Mouse (Mus musculus) stomach, embryonic 16.5 days (tissue): ENCODE results near the gene B3galt1. TPM values are rescaled to one million over a fixed set of nuclear protein-coding genes. Genes with fewer than 3 reads are reported as not detected.

ENCODE experiments used
- ATAC-seq: fragments of 200-750 bp; cut with Nextera tagmentation; 2 replicates; pipeline ENCODE4 v1.8.0; 2017; ENCODE audit warnings: moderate number of reproducible peaks, moderate TSS enrichment; ENCODE audit not compliant: insufficient read depth, low FRiP score
- H3K27ac ChIP-seq: fragments of 300-500 bp; sonication (generic); 2 replicates; pipeline ENCODE4 v1.5.1; 2014; ENCODE audit warnings: low read length
- H3K27me3 ChIP-seq: fragments of 300-500 bp; sonication (generic); 2 replicates; pipeline ENCODE4 v1.6.1; 2014; ENCODE audit warnings: low read length, control low read depth, mixed read lengths; ENCODE audit not compliant: control insufficient read depth, insufficient read depth
- H3K36me3 ChIP-seq: fragments of 300-500 bp; sonication (generic); 2 replicates; pipeline ENCODE4 v1.6.1; 2014; ENCODE audit warnings: low read length; ENCODE audit not compliant: control insufficient read depth, insufficient read depth
- H3K4me1 ChIP-seq: fragments of 300-500 bp; sonication (generic); 2 replicates; pipeline ENCODE4 v1.6.1; 2014; ENCODE audit warnings: low read length, control low read depth, mixed read lengths; ENCODE audit not compliant: control insufficient read depth, insufficient read depth
- H3K4me2 ChIP-seq: fragments of 300-500 bp; sonication (generic); 2 replicates; pipeline ENCODE4 v1.6.1; 2014; ENCODE audit warnings: low read depth, low read length, mixed read lengths
- H3K4me3 ChIP-seq: fragments of 300-500 bp; sonication (generic); replicated peaks from 2 replicates; pipeline ENCODE4 v1.5.1; 2014; ENCODE audit warnings: mild to moderate bottlenecking, low read length
- H3K9ac ChIP-seq: fragments of 300-500 bp; sonication (generic); 2 replicates; pipeline ENCODE4 v1.6.1; 2014; ENCODE audit warnings: low read length
- H3K9me3 ChIP-seq: fragments of 300-500 bp; sonication (generic); replicated peaks from 2 replicates; pipeline ENCODE4 v1.6.1; 2016; ENCODE audit warnings: low read length, control low read depth; ENCODE audit not compliant: control insufficient read depth
- WGBS: fragments of 180-500 bp; shearing (Covaris S2); extraction: QIAGEN DNeasy Blood & Tissue Kit; methylation state at CpG from one replicate; pipeline ENCODE4 v1.1.7; 2014; 5-methylcytosine and 5-hydroxymethylcytosine counted together
- microRNA-seq: library from miRNA; unstranded; fragments of <30 nt; microRNA quantifications from one replicate; pipeline ENCODE4, GENCODE M21; 2016
- polyA plus RNA-seq: library from polyadenylated mRNA; unstranded; fragments of >200 nt; fragmentation: Nextera tagmentation; extraction: Ambion mirVana; gene quantifications from 2 replicates; pipeline ENCODE4 v1.2.1, GENCODE M21; 2015

Gene B3galt1
- polyA plus RNA-seq, 1 experiment from 2014 or later = 3.9 TPM

- H3K9ac ChIP-seq = no peak overlapping the region
- WGBS = 64% methylated on average over 10 of the region's 10 CpGs
- ATAC-seq = no peak
- no peaks in the 10 kb centered on the region for H3K9me3 ChIP-seq
- no peaks in the 10 kb centered on the region for H3K36me3 ChIP-seq
- no peak overlapping the region for H3K4me3 ChIP-seq
- no peak overlapping the region for H3K4me2 ChIP-seq
- no peak overlapping the region for H3K27ac ChIP-seq
- no peaks in the 10 kb centered on the region for H3K27me3 ChIP-seq
- no peaks in the 10 kb centered on the region for H3K4me1 ChIP-seq
These were observed 605.6 kb downstream of the B3galt1 start for GRCm38 (mm10) chr2:68171306-68171705.

Small RNA genes within 50 kb of the gene (microRNA-seq; reads per million reads assigned to microRNA genes)
- gene Mir6335 (not detected), gene Mir7224 (1.5 reads per million)

Other genes starting within 250 kb of the B3galt1 start
- not detected in 2 replicates for gene Gm21830, start 152.1 kb upstream of the B3galt1 start, polyA plus RNA-seq
- gene Gm26727, start 132.7 kb upstream of the B3galt1 start, polyA plus RNA-seq = not detected in 2 replicates
- gene Xirp2, start 119.9 kb upstream of the B3galt1 start, polyA plus RNA-seq = 0.02 and 0.10 TPM in 2 replicates